Mouse (Mus musculus): ENCODE measurements around the gene Golph3. TPM values are rescaled to one million over a fixed set of nuclear protein-coding genes. Genes with fewer than 3 reads are reported as not detected.
A peak's percentile ranks its signal among the peaks of the same experiment; 100 is the strongest.

Gene Golph3
- polyA plus RNA-seq, 1 experiment from 2014 or later: 61.6 TPM

GRCm38 (mm10) chr15:12322676-12323402, 1.6 kb downstream of the Golph3 start:
- H3K4me1 ChIP-seq (ENCODE audit: control insufficient read depth, insufficient read depth, low read length): peaks cover 24% of the 10 kb centered on the region
- no peak overlapping the region for H3K27ac ChIP-seq (ENCODE audit: low read length)
- H3K4me3 ChIP-seq (ENCODE audit: low read depth, low read length): peak overlapping the region; percentile 78
- WGBS: 16% methylated on average over 9 of the region's 9 CpGs
- no peak for ATAC-seq
- peak overlapping the region; percentile 99 for H3K9ac ChIP-seq (ENCODE audit: low read depth, low read length)
- peak overlapping the region; percentile 80 for H3K4me2 ChIP-seq (ENCODE audit: low read length)
- peaks cover 3% of the 10 kb centered on the region; the same call in 1 of the 2 replicates for H3K36me3 ChIP-seq (ENCODE audit: control insufficient read depth, insufficient read depth, low read length)
- H3K27me3 ChIP-seq (ENCODE audit: control insufficient read depth, insufficient read depth, low read depth, low read length): peaks cover 3% of the 10 kb centered on the region; the same call in 1 of the 2 replicates
- H3K9me3 ChIP-seq (replicated peaks; ENCODE audit: control insufficient read depth, low read length, poor library complexity, severe bottlenecking): no peaks in the 10 kb centered on the region

DNA sequence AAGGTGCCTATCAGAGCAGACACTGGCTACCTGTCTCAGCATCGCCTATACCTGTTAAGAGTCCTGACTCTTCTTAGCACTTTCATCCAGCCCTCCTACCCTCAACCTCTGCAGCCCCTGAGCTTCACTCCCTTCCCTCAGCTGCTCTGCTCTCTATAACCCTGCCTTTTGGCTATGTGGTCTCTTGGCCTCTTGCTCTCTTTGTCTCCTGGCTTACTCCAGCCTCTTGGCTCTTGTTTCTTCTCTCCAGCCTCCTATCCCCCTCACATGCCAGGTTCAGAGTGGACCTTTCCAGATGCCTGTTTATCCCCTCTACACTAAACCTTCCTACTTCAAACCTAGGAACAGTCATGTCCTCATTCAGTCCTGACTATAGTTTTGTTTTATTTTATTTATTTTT, 3.1 kb downstream of the Golph3 start:
- H3K4me3 ChIP-seq (ENCODE audit: low read depth, low read length): no peak overlapping the region
- peaks cover 3% of the 10 kb centered on the region; the same call in 1 of the 2 replicates for H3K27me3 ChIP-seq (ENCODE audit: control insufficient read depth, insufficient read depth, low read depth, low read length)
- no peak for ATAC-seq
- H3K9me3 ChIP-seq (replicated peaks; ENCODE audit: control insufficient read depth, low read length, poor library complexity, severe bottlenecking): no peaks in the 10 kb centered on the region
- H3K36me3 ChIP-seq (ENCODE audit: control insufficient read depth, insufficient read depth, low read length): peaks cover 3% of the 10 kb centered on the region; the same call in 1 of the 2 replicates
- H3K4me2 ChIP-seq (ENCODE audit: low read length): peak overlapping the region; percentile 31
- H3K27ac ChIP-seq (ENCODE audit: low read length): no peak overlapping the region
- peaks cover 24% of the 10 kb centered on the region for H3K4me1 ChIP-seq (ENCODE audit: control insufficient read depth, insufficient read depth, low read length)
- 0 out of 2 replicates have a peak overlapping the region, but pooled peaks have one; percentile 7 for H3K9ac ChIP-seq (ENCODE audit: low read depth, low read length)
- 100% methylated on average over 1 of the region's 1 CpGs for WGBS

DNA sequence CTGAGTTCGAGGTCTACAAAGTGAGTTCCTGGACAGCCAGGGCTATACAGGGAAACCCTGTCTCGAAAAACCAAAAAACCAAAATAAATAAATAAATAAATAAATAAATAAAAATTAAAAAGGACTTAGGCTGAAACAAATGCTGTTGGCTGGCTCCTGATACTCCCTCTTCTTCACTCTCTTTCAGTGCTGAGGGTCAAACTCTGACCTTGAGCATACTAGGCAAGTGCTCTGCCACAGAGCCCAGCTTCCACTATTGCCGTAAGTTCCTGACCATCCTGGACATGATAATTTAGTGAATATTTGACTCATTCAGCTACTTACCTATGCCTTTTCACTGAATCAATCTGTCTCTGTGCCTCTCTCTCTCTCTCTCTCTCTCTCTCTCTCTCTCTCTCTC, 9.1 kb downstream of the Golph3 start:
- H3K4me1 ChIP-seq (ENCODE audit: control insufficient read depth, insufficient read depth, low read length): peaks cover 3% of the 10 kb centered on the region
- H3K27me3 ChIP-seq (ENCODE audit: control insufficient read depth, insufficient read depth, low read depth, low read length): no peaks in the 10 kb centered on the region
- H3K27ac ChIP-seq (ENCODE audit: low read length): no peak overlapping the region
- H3K36me3 ChIP-seq (ENCODE audit: control insufficient read depth, insufficient read depth, low read length): peaks cover 3% of the 10 kb centered on the region; the same call in 1 of the 2 replicates
- H3K4me2 ChIP-seq (ENCODE audit: low read length): no peak overlapping the region
- no peak overlapping the region for H3K4me3 ChIP-seq (ENCODE audit: low read depth, low read length)
- no peak overlapping the region for H3K9ac ChIP-seq (ENCODE audit: low read depth, low read length)
- no peak for ATAC-seq
- WGBS: 92% methylated on average over 3 of the region's 3 CpGs
- no peaks in the 10 kb centered on the region for H3K9me3 ChIP-seq (replicated peaks; ENCODE audit: control insufficient read depth, low read length, poor library complexity, severe bottlenecking)

GRCm38 (mm10) chr15:12330892-12331291, 9.6 kb downstream of the Golph3 start:
- Histone ChIP-seq H3K9me3 (replicated peaks; ENCODE audit: control insufficient read depth, low read length, poor library complexity, severe bottlenecking) (no peaks in the 10 kb centered on the region), H3K4me2 (ENCODE audit: low read length) (no peak overlapping the region), H3K27ac (ENCODE audit: low read length) (no peak overlapping the region), H3K4me1 (ENCODE audit: control insufficient read depth, insufficient read depth, low read length) (no peaks in the 10 kb centered on the region; the same call in none of the 2 replicates), H3K27me3 (ENCODE audit: control insufficient read depth, insufficient read depth, low read depth, low read length) (no peaks in the 10 kb centered on the region), H3K4me3 (ENCODE audit: low read depth, low read length) (no peak overlapping the region), H3K9ac (ENCODE audit: low read depth, low read length) (no peak overlapping the region), H3K36me3 (ENCODE audit: control insufficient read depth, insufficient read depth, low read length) (no peaks in the 10 kb centered on the region)
- no peak for ATAC-seq

DNA sequence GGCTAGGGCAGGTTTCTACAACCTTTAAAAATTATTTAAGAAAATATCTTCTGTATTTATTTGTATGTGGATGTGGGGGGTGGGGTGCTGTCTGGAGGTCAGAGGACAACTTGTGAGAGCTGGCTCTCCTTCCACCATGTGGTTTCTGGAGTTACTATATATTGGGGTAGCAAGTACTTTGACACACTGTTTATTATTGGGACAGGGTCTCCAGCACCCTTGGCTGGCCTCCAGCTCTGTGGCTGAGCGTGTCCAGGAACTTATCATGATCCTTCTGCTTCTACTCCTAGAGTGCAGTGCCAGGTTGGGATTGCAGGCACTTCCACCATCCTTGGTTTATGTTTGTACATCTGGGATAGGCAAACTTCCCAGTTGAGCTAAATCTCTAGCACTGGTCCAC, 10.1 kb downstream of the Golph3 start:
- Histone ChIP-seq H3K4me1 (ENCODE audit: control insufficient read depth, insufficient read depth, low read length) (no peaks in the 10 kb centered on the region; the same call in none of the 2 replicates), H3K9me3 (replicated peaks; ENCODE audit: control insufficient read depth, low read length, poor library complexity, severe bottlenecking) (no peaks in the 10 kb centered on the region), H3K4me2 (ENCODE audit: low read length) (no peak overlapping the region), H3K27me3 (ENCODE audit: control insufficient read depth, insufficient read depth, low read depth, low read length) (no peaks in the 10 kb centered on the region), H3K27ac (ENCODE audit: low read length) (no peak overlapping the region), H3K36me3 (ENCODE audit: control insufficient read depth, insufficient read depth, low read length) (no peaks in the 10 kb centered on the region), H3K9ac (ENCODE audit: low read depth, low read length) (no peak overlapping the region), H3K4me3 (ENCODE audit: low read depth, low read length) (no peak overlapping the region)
- WGBS: 71% methylated on average over 1 of the region's 1 CpGs
- no peak for ATAC-seq

DNA sequence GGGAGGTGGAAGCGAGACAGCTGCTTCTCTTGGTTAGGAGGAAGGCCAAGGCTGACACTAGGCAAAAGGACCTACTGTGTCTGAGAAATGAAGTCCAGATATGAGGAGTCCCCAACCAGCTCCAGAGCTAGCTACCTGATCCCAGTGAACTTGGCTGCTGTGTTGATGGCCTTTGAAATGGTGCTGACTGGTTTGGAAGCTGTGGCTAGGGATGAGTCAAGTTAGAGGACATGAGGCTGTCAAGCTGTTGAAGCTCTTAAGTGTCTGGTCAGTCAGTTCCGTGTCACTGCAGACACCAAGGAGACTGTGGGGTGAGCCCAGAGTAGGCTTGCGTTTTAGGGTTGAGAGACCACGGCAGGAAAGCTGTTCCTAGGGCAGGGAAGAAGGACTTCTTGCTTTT, 13.1 kb downstream of the Golph3 start:
- H3K4me1 ChIP-seq (ENCODE audit: control insufficient read depth, insufficient read depth, low read length): no peaks in the 10 kb centered on the region; the same call in none of the 2 replicates
- H3K36me3 ChIP-seq (ENCODE audit: control insufficient read depth, insufficient read depth, low read length): no peaks in the 10 kb centered on the region
- H3K9ac ChIP-seq (ENCODE audit: low read depth, low read length): no peak overlapping the region
- no peak overlapping the region for H3K27ac ChIP-seq (ENCODE audit: low read length)
- H3K4me3 ChIP-seq (ENCODE audit: low read depth, low read length): no peak overlapping the region
- H3K9me3 ChIP-seq (replicated peaks; ENCODE audit: control insufficient read depth, low read length, poor library complexity, severe bottlenecking): no peaks in the 10 kb centered on the region
- H3K4me2 ChIP-seq (ENCODE audit: low read length): no peak overlapping the region
- no peaks in the 10 kb centered on the region for H3K27me3 ChIP-seq (ENCODE audit: control insufficient read depth, insufficient read depth, low read depth, low read length)
- no peak for ATAC-seq
- 81% methylated on average over 4 of the region's 4 CpGs for WGBS

DNA sequence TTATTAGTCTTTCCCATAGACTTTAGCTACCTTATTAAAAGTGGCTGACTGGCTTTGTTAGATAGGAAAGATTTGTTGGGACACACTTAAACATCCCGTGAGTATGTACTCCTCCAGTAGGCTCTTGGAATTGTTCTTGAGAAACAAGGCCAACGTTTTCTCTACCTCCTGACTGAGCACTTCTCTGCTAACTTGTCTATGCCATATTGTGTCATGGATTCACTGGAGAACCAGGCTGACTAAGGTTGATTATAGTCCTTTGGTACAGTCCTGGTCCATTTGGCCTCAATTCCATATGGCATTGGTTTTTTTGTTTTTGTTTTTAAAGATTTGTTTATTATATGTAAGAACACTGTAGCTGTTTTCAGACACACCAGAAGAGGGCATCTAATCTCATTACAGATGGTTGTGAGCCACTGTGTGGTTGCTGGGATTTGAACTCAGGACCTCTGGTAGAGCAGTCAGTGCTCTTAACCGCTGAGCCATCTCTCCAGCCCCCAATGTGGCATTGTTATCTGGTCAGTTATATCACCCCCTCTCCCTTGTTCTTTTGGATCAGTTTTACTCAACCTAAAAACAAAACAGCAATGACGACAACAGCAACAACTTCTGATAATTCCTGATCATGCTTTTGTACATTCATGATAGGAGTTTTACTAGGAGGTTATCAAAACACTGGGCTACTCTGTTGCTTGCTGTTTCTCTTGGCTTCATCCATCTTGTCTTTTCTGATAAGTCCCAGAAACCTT, 16.0 kb downstream of the Golph3 start:
- ATAC-seq: no peak
- WGBS: 93% methylated on average over 4 of the region's 4 CpGs
- Histone ChIP-seq H3K9me3 (replicated peaks; ENCODE audit: control insufficient read depth, low read length, poor library complexity, severe bottlenecking) (no peaks in the 10 kb centered on the region), H3K27ac (ENCODE audit: low read length) (no peak overlapping the region), H3K4me2 (ENCODE audit: low read length) (no peak overlapping the region), H3K9ac (ENCODE audit: low read depth, low read length) (no peak overlapping the region), H3K27me3 (ENCODE audit: control insufficient read depth, insufficient read depth, low read depth, low read length) (no peaks in the 10 kb centered on the region), H3K4me1 (ENCODE audit: control insufficient read depth, insufficient read depth, low read length) (peaks cover 9% of the 10 kb centered on the region), H3K36me3 (ENCODE audit: control insufficient read depth, insufficient read depth, low read length) (no peaks in the 10 kb centered on the region), H3K4me3 (ENCODE audit: low read depth, low read length) (no peak overlapping the region)

- H3K27me3 ChIP-seq (ENCODE audit: control insufficient read depth, insufficient read depth, low read depth, low read length): no peaks in the 10 kb centered on the region
- H3K27ac ChIP-seq (ENCODE audit: low read length): no peak overlapping the region
- H3K9ac ChIP-seq (ENCODE audit: low read depth, low read length): no peak overlapping the region
- H3K4me2 ChIP-seq (ENCODE audit: low read length): no peak overlapping the region
- H3K4me3 ChIP-seq (ENCODE audit: low read depth, low read length): no peak overlapping the region
- 83% methylated on average over 3 of the region's 3 CpGs for WGBS
- ATAC-seq: no peak
- no peaks in the 10 kb centered on the region for H3K9me3 ChIP-seq (replicated peaks; ENCODE audit: control insufficient read depth, low read length, poor library complexity, severe bottlenecking)
- H3K36me3 ChIP-seq (ENCODE audit: control insufficient read depth, insufficient read depth, low read length): no peaks in the 10 kb centered on the region
- H3K4me1 ChIP-seq (ENCODE audit: control insufficient read depth, insufficient read depth, low read length): peaks cover 9% of the 10 kb centered on the region
Measured at GRCm38 (mm10) chr15:12337779-12338137, 16.5 kb downstream of the Golph3 start.

Measured in midbrain, embryonic 16.5 days (tissue).